Mouse (Mus musculus) midbrain, embryonic 14.5 days (tissue): ENCODE measurements at regions not wholly inside any gene's neighbourhood (a gene's known extent, or its start where the extent isn't known, plus 50 kb on each side); places are given as distances from the start of the nearest gene placed in this dataset.

Experiments
- ATAC-seq: fragments of 200-750 bp; cut with Nextera tagmentation; 2 replicates; pipeline ENCODE4 v1.8.0; 2017; ENCODE audit warnings: moderate number of reproducible peaks, moderate library complexity; ENCODE audit not compliant: low FRiP score, low TSS enrichment
- DNase-seq: peaks from one replicate; pipeline ENCODE4 v3.0.0-alpha.2; 2015
- H3K27ac ChIP-seq: fragments of 300-500 bp; sonication (generic); replicated peaks from 2 replicates; pipeline ENCODE4 v1.5.1; 2014; ENCODE audit warnings: mild to moderate bottlenecking, low read depth, low read length, moderate library complexity
- H3K27me3 ChIP-seq: fragments of 300-500 bp; sonication (generic); 2 replicates; pipeline ENCODE4 v1.6.1; 2014; ENCODE audit warnings: low read length, control low read depth, mixed read lengths; ENCODE audit not compliant: control insufficient read depth, insufficient read depth
- H3K36me3 ChIP-seq: fragments of 300-500 bp; sonication (generic); 2 replicates; pipeline ENCODE4 v1.6.1; 2014; ENCODE audit warnings: low read length, control low read depth; ENCODE audit not compliant: control insufficient read depth, insufficient read depth
- H3K4me1 ChIP-seq: fragments of 300-500 bp; sonication (generic); 2 replicates; pipeline ENCODE4 v1.6.1; 2014; ENCODE audit warnings: mild to moderate bottlenecking, antibody characterized with exemption, low read length, control low read depth; ENCODE audit not compliant: control insufficient read depth, insufficient read depth
- H3K4me2 ChIP-seq: fragments of 300-500 bp; sonication (generic); 2 replicates; pipeline ENCODE4 v1.6.1; 2014; ENCODE audit warnings: mild to moderate bottlenecking, low read length, moderate library complexity
- H3K4me3 ChIP-seq: fragments of 300-500 bp; sonication (generic); replicated peaks from 2 replicates; pipeline ENCODE4 v1.5.1; 2014; ENCODE audit warnings: low read depth, low read length
- H3K9ac ChIP-seq: fragments of 300-500 bp; sonication (generic); replicated peaks from 2 replicates; pipeline ENCODE4 v1.6.1; 2014; ENCODE audit warnings: mild to moderate bottlenecking, low read length, moderate library complexity
- H3K9me3 ChIP-seq: fragments of 300-500 bp; sonication (generic); 2 replicates; pipeline ENCODE4 v1.6.1; 2016; ENCODE audit warnings: low read length, control low read depth, mixed read lengths; ENCODE audit not compliant: control insufficient read depth
- WGBS: fragments of 180-500 bp; shearing (Covaris S2); extraction: QIAGEN DNeasy Blood & Tissue Kit; methylation state at CpG from one replicate; pipeline ENCODE4 v1.1.7; 2014; 5-methylcytosine and 5-hydroxymethylcytosine counted together

DNA sequence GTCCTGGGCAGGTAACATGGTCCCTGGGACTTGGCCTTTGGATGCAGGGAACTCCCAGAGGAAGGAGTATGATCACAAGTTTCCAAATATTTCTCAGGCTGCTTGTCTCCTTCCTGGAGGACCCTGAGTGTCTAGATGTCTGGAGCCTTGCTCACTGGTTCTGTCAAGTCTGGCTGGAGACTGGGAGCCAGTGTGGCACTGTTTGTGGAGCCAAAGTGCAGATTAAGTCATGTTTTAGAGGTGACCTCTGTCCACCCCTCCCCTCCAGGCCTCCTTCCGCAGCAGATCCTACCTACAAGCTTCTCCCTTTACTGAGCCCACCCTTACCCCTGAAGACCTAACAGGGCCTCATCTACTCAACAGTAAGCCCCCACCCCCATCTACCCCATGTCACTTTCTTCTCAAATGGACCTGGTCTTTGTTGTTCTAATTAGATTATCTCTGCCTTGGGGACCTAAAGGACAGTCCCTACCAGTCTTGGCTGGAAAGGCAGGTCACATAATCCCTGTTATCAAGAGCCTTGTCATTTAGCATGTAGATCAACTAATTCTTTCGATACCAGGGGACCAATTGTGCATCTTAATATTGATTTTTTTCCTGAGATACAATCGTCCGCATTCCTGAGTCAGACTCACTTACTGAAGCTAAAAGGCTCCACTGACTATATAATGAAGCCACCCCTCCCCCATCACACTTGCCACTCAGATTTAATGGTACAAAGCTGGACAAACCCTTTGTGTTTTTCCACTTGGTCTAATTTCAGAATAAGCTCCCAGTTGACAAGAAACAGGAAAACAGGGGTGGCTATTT lies 148.2 kb upstream of the Tbx20 start:
- H3K4me2 ChIP-seq = no peak overlapping the region
- no peak overlapping the region for H3K4me3 ChIP-seq
- no peak overlapping the region for H3K9ac ChIP-seq
- WGBS = 15% methylated on average over 4 of the region's 4 CpGs
- H3K36me3 ChIP-seq = no peaks in the 10 kb centered on the region
- no peak for DNase-seq
- no peak overlapping the region for H3K27ac ChIP-seq
- ATAC-seq = no peak; the same call in 1 of the 2 replicates
- 0 out of 2 replicates have a peak, but pooled peaks cover 3% of the 10 kb centered on the region for H3K4me1 ChIP-seq
- no peaks in the 10 kb centered on the region for H3K27me3 ChIP-seq
- H3K9me3 ChIP-seq = no peaks in the 10 kb centered on the region

DNA sequence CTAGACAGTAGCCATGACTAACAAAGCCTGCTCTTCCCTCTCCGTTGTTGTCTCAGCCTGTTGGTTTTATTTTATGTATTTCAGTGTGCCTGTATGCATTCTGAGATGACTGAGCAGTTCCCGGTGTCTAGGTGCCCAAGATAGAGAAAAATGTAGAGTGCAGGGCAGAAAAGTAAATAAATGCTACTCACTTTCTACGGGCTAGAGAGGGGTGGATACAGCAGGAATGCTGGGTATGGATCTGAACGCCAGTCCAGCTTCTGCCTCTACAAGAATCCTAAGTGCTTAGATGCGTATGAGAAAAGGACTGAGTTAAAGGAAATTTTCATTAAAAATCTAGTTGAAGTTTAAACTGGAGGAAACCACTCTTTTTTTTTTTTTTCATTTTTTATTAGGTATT lies 149.4 kb upstream of the Tbx20 start:
- H3K4me2 ChIP-seq = no peak overlapping the region
- H3K4me1 ChIP-seq = 0 out of 2 replicates have a peak, but pooled peaks cover 3% of the 10 kb centered on the region
- no peak for DNase-seq
- H3K9ac ChIP-seq = no peak overlapping the region
- ATAC-seq = no peak
- WGBS = 95% methylated on average over 5 of the region's 5 CpGs
- H3K36me3 ChIP-seq = no peaks in the 10 kb centered on the region
- H3K9me3 ChIP-seq = no peaks in the 10 kb centered on the region
- H3K4me3 ChIP-seq = no peak overlapping the region
- no peak overlapping the region for H3K27ac ChIP-seq
- H3K27me3 ChIP-seq = no peaks in the 10 kb centered on the region

DNA sequence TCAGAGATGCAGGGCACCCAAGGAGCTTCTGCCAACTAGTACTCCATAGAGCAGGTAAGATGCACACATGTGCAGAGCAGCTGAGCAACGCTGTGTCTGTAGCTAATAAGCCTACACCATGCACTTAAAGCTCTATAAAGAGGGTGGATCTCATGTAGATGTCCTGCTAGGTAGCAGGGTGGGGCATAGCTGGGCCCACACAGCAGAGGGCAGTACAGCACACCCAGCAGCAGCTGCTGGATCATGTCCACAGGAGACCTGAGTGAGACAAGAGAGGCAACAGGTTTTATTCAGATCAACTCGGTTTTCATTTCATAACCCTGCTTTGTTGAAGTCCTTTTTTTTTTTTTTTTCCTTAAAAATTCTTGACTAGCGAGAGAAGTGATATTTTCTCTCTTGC lies 151.5 kb upstream of the Gm10181 start:
- Histone ChIP-seq H3K27ac (no peak overlapping the region), H3K9ac (no peak overlapping the region), H3K9me3 (no peaks in the 10 kb centered on the region), H3K4me3 (no peak overlapping the region), H3K4me2 (no peak overlapping the region), H3K36me3 (no peaks in the 10 kb centered on the region), H3K4me1 (no peaks in the 10 kb centered on the region), H3K27me3 (no peaks in the 10 kb centered on the region)
- WGBS = 62% methylated on average over 3 of the region's 3 CpGs
- no peak for DNase-seq
- ATAC-seq = no peak

DNA sequence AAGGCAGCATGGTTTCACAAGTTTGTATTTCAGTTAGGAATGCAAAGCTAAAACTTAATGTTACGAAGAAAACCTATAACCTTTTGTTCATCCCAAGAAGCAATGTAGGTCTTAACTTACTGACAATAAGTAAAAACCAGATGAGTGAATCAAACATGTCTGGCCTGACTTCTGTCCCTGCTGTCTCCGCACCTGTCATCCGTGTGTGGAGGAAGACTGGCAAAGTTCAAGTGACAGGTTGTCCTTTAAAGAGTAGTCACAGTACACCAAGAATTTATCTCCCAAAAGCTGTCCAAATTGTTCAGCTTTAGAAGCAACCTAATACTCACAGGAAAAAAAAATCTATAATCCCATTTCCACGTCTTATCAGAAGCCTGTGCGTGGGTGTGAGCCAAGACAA lies 146.3 kb upstream of the Gm10181 start:
- Histone ChIP-seq H3K4me3 (no peak overlapping the region), H3K27ac (no peak overlapping the region), H3K9ac (no peak overlapping the region), H3K36me3 (no peaks in the 10 kb centered on the region), H3K9me3 (no peaks in the 10 kb centered on the region), H3K4me2 (no peak overlapping the region), H3K27me3 (no peaks in the 10 kb centered on the region), H3K4me1 (no peaks in the 10 kb centered on the region)
- 82% methylated on average over 5 of the region's 5 CpGs for WGBS
- DNase-seq (no peak), ATAC-seq (no peak)

DNA sequence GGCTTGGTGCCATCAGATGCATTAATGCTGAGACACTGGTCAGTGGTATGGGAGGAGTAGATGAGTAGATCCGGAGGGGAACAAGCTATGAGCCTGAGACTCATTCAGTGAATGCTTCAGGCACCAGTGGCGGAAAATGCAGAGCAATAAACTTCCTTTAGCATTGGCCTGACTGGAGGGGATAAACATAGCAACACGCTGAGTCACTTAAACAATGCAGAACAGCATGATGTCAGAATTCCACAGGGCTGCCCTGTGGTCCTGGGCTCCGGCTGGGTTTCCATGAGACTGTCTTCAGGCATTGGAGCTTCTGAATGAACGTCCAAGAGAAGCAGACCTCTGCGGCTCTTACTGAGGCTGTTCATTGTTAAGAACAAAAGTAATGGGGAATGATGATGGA lies 145.4 kb upstream of the Gm10181 start:
- Histone ChIP-seq H3K27ac (no peak overlapping the region), H3K36me3 (no peaks in the 10 kb centered on the region), H3K9me3 (no peaks in the 10 kb centered on the region), H3K4me1 (no peaks in the 10 kb centered on the region), H3K4me3 (no peak overlapping the region), H3K4me2 (no peak overlapping the region), H3K27me3 (no peaks in the 10 kb centered on the region), H3K9ac (no peak overlapping the region)
- 12% methylated on average over 6 of the region's 6 CpGs for WGBS
- DNase-seq = peak; percentile 6
- no peak for ATAC-seq

DNA sequence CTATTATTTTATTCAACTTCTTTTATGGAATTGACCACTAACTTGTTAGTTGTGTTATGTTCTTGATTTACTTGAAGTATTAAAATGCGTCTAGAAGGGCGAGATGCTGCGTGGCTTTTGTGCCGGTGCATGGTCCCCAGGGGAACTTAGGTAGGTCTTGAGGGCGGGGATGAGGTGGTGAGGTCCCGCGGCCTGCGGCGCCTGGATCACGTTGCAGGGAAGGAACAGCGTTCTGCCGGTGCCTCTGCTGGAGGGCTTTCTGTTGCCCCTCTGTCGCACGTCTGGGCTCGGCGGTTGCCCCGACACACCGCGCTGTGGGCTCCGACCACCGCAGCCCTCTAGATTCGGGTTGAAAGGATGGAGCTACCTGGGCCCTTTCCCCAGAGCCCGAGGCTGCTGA lies 136.7 kb upstream of the Gm10181 start:
- WGBS = 43% methylated on average over 23 of the region's 23 CpGs
- ATAC-seq = no peak
- H3K4me1 ChIP-seq = no peaks in the 10 kb centered on the region
- H3K9ac ChIP-seq = no peak overlapping the region
- no peak for DNase-seq
- H3K27ac ChIP-seq = no peak overlapping the region
- H3K4me2 ChIP-seq = no peak overlapping the region
- no peaks in the 10 kb centered on the region for H3K9me3 ChIP-seq
- no peaks in the 10 kb centered on the region for H3K36me3 ChIP-seq
- no peaks in the 10 kb centered on the region for H3K27me3 ChIP-seq
- no peak overlapping the region for H3K4me3 ChIP-seq

DNA sequence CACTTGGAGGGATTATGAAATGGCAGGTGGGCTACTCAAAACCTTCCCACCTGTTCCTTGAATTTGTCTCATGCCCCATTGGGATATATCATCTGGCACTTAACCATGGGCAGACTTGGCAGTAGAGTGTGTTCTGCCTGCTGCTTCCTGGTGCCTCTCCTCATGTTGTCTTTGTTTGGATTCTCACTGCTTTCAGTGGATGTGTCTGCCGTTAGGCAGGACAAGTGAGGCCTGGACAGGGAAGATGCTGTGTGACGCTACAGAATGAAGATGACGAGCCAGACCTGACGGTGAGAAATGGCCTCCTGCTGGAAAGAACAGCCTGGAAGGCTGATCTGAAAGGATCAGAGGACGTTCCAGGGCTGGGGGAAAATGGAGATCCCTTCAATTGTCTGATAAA lies 133.6 kb upstream of the Gm10181 start:
- DNase-seq = no peak
- WGBS = 59% methylated on average over 5 of the region's 5 CpGs
- Histone ChIP-seq H3K27ac (no peak overlapping the region), H3K4me2 (no peak overlapping the region), H3K9me3 (no peaks in the 10 kb centered on the region), H3K36me3 (no peaks in the 10 kb centered on the region), H3K4me3 (no peak overlapping the region), H3K27me3 (no peaks in the 10 kb centered on the region), H3K4me1 (no peaks in the 10 kb centered on the region), H3K9ac (no peak overlapping the region)
- no peak for ATAC-seq

DNA sequence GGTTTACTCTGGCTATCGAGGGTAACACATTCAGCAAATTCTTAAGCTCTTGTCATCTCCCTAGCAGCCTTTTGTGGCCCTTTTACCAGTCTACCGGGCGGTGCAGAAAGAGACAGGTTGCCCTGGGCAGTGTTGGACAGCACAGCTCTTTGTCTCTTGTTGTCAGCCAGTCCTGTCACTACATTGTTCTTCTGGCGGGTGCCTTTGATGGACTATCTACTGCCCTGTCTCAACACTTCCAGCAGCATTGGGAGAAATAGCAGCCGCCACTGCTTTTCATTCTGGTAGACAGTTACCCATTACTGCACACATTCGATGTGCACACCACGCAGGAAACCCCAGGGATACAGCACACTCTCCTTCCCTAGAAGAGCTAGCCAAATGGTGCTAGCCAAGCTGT lies 132.7 kb upstream of the Gm10181 start:
- Histone ChIP-seq H3K36me3 (no peaks in the 10 kb centered on the region), H3K9ac (no peak overlapping the region), H3K27me3 (no peaks in the 10 kb centered on the region), H3K9me3 (no peaks in the 10 kb centered on the region), H3K4me2 (no peak overlapping the region), H3K4me1 (no peaks in the 10 kb centered on the region), H3K27ac (no peak overlapping the region), H3K4me3 (no peak overlapping the region)
- DNase-seq (no peak), ATAC-seq (no peak)
- 20% methylated on average over 7 of the region's 7 CpGs for WGBS

DNA sequence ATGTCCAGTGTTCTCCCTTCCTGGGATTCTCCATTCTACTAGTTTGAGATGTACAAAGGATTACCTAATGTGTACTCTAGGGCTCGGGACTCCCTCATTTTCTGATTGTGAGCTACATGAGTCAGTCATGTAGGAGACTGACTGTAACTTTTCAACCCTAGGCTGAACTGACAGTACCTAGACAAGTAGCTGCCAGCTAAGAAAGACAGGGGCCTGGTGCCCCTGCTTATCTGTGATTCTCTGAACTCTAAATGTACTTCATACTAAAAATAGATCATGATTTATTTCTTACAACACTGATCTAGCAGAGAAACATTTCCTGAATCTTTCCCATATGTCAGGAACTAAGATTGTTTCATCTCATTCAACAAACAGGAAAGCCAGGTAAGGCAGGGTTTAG lies 125.9 kb upstream of the Gm10181 start:
- DNase-seq (no peak), ATAC-seq (no peak)
- H3K4me1 ChIP-seq = no peaks in the 10 kb centered on the region
- no peak overlapping the region for H3K27ac ChIP-seq
- H3K4me3 ChIP-seq = no peak overlapping the region
- 92% methylated on average over 1 of the region's 1 CpGs for WGBS
- no peaks in the 10 kb centered on the region for H3K36me3 ChIP-seq
- no peaks in the 10 kb centered on the region for H3K27me3 ChIP-seq
- H3K9me3 ChIP-seq = no peaks in the 10 kb centered on the region
- no peak overlapping the region for H3K4me2 ChIP-seq
- no peak overlapping the region for H3K9ac ChIP-seq
